Mouse (Mus musculus) kidney, postnatal 36 days (tissue): ENCODE results near the gene Epb41l1.

Source experiments
- DNase-seq, 2 experiments: peaks; one replicate each; pipeline ENCODE4 v3.0.0; 2021 to 2022; ENCODE audit warnings: mixed read lengths in 2 of 2

Epb41l1 gene

GRCm38 (mm10) chr2:156426151-156426550, 5.4 kb downstream of the Epb41l1 start:
- DNase-seq: no peak

GRCm38 (mm10) chr2:156429836-156430235, 9.1 kb downstream of the Epb41l1 start:
- peak; percentile 63 to 74 for DNase-seq

- DNase-seq: peak; percentile 32 to 39
Observed at GRCm38 (mm10) chr2:156430326-156430725, 9.6 kb downstream of the Epb41l1 start.

- DNase-seq: no peak
Observed at GRCm38 (mm10) chr2:156431409-156431808, 10.7 kb downstream of the Epb41l1 start.

GRCm38 (mm10) chr2:156432086-156432485, 11.4 kb downstream of the Epb41l1 start:
- no peak for DNase-seq

GRCm38 (mm10) chr2:156432874-156433868, 12.5 kb downstream of the Epb41l1 start:
- DNase-seq: peak; percentile 93

- DNase-seq: no peak
Observed at GRCm38 (mm10) chr2:156437637-156438036, 16.9 kb downstream of the Epb41l1 start.

- peak; percentile 58 to 81 for DNase-seq
Observed at GRCm38 (mm10) chr2:156439666-156440462, 19.2 kb downstream of the Epb41l1 start.

GRCm38 (mm10) chr2:156441909-156442308, 21.2 kb downstream of the Epb41l1 start:
- DNase-seq: no peak

GRCm38 (mm10) chr2:156443323-156443722, 22.6 kb downstream of the Epb41l1 start:
- DNase-seq: no peak

GRCm38 (mm10) chr2:156446489-156447035, 25.9 kb downstream of the Epb41l1 start:
- DNase-seq: no peak

- DNase-seq: peak; percentile 67 to 70
Observed at GRCm38 (mm10) chr2:156447413-156448295, 26.9 kb downstream of the Epb41l1 start.

GRCm38 (mm10) chr2:156451225-156452148, 30.8 kb downstream of the Epb41l1 start:
- peak; percentile 64 to 67 for DNase-seq

- no peak for DNase-seq
Observed at GRCm38 (mm10) chr2:156452149-156452536, 31.4 kb downstream of the Epb41l1 start.

- DNase-seq: peak; percentile 93 to 94
Observed at GRCm38 (mm10) chr2:156453822-156454221, 33.1 kb downstream of the Epb41l1 start.

GRCm38 (mm10) chr2:156455508-156456108, 34.9 kb downstream of the Epb41l1 start:
- DNase-seq: no peak

GRCm38 (mm10) chr2:156456386-156457342, 36.0 kb downstream of the Epb41l1 start:
- DNase-seq: no peak

- peak; percentile 52 to 71 for DNase-seq
Observed at GRCm38 (mm10) chr2:156457343-156457717, 36.6 kb downstream of the Epb41l1 start.

GRCm38 (mm10) chr2:156460470-156460869, 39.8 kb downstream of the Epb41l1 start:
- peak; percentile 59 to 82 for DNase-seq
